Mouse (Mus musculus) heart, postnatal 4 days (tissue): ENCODE results near the gene Elmod1. TPM values are rescaled to one million over a fixed set of nuclear protein-coding genes. Genes with fewer than 3 reads are reported as not detected.
"Not testable (repeated sequence)": the region's sequence is repeated elsewhere in the genome, so short reads cannot be mapped to it uniquely, and the experiment has no call there.

ENCODE experiments used
- DNase-seq: peaks from one replicate; pipeline ENCODE4 v3.0.0; 2021
- total RNA-seq, 2 experiments: library from RNA; stranded (reverse); gene quantifications; 2 replicates each; pipeline ENCODE4 v1.2.3; 2021

Elmod1 gene
- total RNA-seq: under 1 TPM; 0.17 to 0.32 TPM

- peak; percentile 32 for DNase-seq
Measured at GRCm38 (mm10) chr9:53975122-53975518, at the start of gene Elmod1. Elmod1 (minus strand) TSS chr9:53975301.

GRCm38 (mm10) chr9:54022795-54023194 is 47.7 kb upstream of the Elmod1 start:
- DNase-seq: no peak

GRCm38 (mm10) chr9:53994528-53994927 is 19.4 kb upstream of the Elmod1 start:
- no peak for DNase-seq

GRCm38 (mm10) chr9:53992567-53992966 is 17.5 kb upstream of the Elmod1 start:
- DNase-seq: not testable (repeated sequence)

GRCm38 (mm10) chr9:53990921-53991320 is 15.8 kb upstream of the Elmod1 start:
- DNase-seq: peak; percentile 38

- DNase-seq: peak; percentile 20
Measured at GRCm38 (mm10) chr9:53986972-53987371, 11.9 kb upstream of the Elmod1 start.

- peak; percentile 63 for DNase-seq
Measured at GRCm38 (mm10) chr9:53984868-53985267, 9.8 kb upstream of the Elmod1 start.

GRCm38 (mm10) chr9:53974328-53975121 is 576 bp downstream of the Elmod1 start:
- no peak for DNase-seq

- DNase-seq: no peak
Measured at GRCm38 (mm10) chr9:53973929-53974327, 1.2 kb downstream of the Elmod1 start.

- no peak for DNase-seq
Measured at GRCm38 (mm10) chr9:53973241-53973640, 1.9 kb downstream of the Elmod1 start.

- DNase-seq: no peak
Measured at GRCm38 (mm10) chr9:53972358-53972757, 2.7 kb downstream of the Elmod1 start.

- no peak for DNase-seq
Measured at GRCm38 (mm10) chr9:53967610-53968368, 7.3 kb downstream of the Elmod1 start.

- no peak for DNase-seq
Measured at GRCm38 (mm10) chr9:53957021-53957420, 18.1 kb downstream of the Elmod1 start.

- DNase-seq: no peak
Measured at GRCm38 (mm10) chr9:53954853-53955252, 20.2 kb downstream of the Elmod1 start.

GRCm38 (mm10) chr9:53947463-53947862 is 27.6 kb downstream of the Elmod1 start:
- DNase-seq: no peak

- DNase-seq: no peak
Measured at GRCm38 (mm10) chr9:53938555-53938954, 36.5 kb downstream of the Elmod1 start.

- peak; percentile 26 for DNase-seq
Measured at GRCm38 (mm10) chr9:53934179-53934578, 40.9 kb downstream of the Elmod1 start.

- no peak for DNase-seq
Measured at GRCm38 (mm10) chr9:53933375-53933774, 41.7 kb downstream of the Elmod1 start.

GRCm38 (mm10) chr9:53930906-53931305 is 44.2 kb downstream of the Elmod1 start:
- DNase-seq: no peak

- no peak for DNase-seq
Measured at GRCm38 (mm10) chr9:53921061-53921460, 54.0 kb downstream of the Elmod1 start.

- DNase-seq: no peak
Measured at GRCm38 (mm10) chr9:53915929-53916721, 59.0 kb downstream of the Elmod1 start.

GRCm38 (mm10) chr9:53910823-53911222 is 64.3 kb downstream of the Elmod1 start:
- no peak for DNase-seq

- DNase-seq: no peak
Measured at GRCm38 (mm10) chr9:53910331-53910730, 64.8 kb downstream of the Elmod1 start.
